Mouse (Mus musculus) liver, adult 2 months (tissue): ENCODE measurements at regions not wholly inside any gene's neighbourhood (a gene's known extent, or its start where the extent isn't known, plus 50 kb on each side); places are given as distances from the start of the nearest gene placed in this dataset.

Source experiments
- CTCF ChIP-seq: fragments of 200-500 bp; IDR thresholded peaks from 2 replicates; pipeline ENCODE4 v1.5.1; 2011; ENCODE audit warnings: low read depth, low read length, control low read depth
- POLR2A ChIP-seq: fragments of 200-500 bp; IDR thresholded peaks from 2 replicates; pipeline ENCODE4 v1.6.1; 2011; ENCODE audit warnings: low read length, control low read depth; ENCODE audit not compliant: insufficient read depth; ENCODE audit errors: extremely low read depth

GRCm38 (mm10) chr8:117958914-117959313 is 157.2 kb upstream of the Mphosph6 start:
- no peak for TF ChIP-seq CTCF
- TF ChIP-seq POLR2A, result no peak
